Mouse (Mus musculus): ENCODE results near the gene Fam129c.

Gene Fam129c

DNA sequence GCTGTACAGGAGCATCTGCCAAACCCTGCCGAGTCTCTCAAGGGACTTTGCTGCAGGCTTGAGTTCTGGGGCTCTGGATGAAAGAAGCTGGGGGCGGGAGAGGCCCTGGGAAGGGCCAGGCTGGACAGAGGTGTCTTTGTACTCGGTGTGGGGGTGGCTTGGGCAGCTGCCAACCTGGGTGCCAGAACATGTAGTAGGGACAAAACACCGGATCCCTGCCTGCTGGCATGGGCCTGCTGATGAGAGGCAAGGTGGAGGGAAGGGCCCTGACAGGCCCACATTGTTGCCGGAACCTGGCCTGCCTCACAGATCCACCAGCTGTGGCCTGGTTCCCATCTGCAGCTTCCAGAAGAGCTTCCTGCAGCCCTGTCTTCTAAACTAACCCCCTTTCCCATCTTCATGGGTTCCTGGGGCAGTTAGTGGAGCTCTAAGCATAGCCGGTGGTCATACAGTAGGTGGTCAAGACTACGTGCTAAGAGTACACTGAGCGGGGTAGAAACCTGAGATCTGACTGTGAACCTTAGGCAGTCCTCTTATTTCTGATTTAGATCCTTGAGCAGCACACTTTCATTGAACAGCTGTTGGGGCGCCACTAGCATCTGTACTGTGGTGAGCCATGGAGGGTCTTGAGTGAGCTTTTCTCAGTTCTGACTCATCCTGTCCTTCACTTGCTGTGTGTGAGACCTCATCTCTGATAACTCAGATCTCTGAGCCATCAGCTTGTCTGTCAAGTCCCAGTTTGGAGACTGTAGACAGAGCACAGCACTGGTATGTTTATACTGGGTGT lies 24.4 kb upstream of the Fam129c start:
- intact Hi-C loops (cut with DNase I) = no loop called here

DNA sequence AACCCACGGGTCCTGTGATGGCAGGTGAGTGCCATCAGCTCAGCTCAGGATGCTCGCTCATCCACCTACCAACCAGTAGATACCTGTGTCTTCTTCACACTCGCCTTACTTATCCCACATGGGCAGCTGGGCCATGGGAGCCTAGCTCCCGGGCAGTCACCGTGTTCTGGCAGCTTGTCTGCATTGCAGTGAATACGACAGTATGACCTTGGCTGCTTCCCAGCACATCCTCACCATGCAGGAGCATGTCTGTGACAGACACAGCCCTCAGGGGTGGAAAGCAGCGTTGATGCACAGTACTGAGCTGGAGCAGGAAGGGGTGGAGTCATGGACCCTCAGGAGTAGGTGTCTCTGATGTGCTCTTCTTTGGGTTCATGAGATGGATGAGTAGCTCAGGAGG lies 23.0 kb upstream of the Fam129c start:
- intact Hi-C loops (cut with DNase I) = no loop called here

DNA sequence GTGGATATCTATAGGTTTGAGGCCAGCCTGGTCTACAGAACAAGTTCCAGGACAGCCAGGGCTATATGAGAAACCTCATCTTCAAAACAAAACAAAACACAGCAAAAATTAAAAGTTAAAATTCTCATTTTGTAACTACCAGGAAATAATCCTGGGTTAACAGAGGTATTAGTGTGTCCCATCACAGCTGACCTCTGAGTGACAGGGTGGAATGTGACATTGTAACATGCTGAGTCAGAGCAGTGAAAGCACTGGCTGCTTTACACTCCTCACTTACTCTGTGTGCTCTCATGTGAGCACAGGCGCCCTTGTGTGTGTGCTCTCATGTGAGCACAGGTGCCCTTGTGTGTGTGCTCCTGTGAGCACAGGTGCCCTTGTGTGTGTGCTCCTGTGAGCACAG lies 22.4 kb upstream of the Fam129c start:
- intact Hi-C loops (cut with DNase I) = no loop called here

DNA sequence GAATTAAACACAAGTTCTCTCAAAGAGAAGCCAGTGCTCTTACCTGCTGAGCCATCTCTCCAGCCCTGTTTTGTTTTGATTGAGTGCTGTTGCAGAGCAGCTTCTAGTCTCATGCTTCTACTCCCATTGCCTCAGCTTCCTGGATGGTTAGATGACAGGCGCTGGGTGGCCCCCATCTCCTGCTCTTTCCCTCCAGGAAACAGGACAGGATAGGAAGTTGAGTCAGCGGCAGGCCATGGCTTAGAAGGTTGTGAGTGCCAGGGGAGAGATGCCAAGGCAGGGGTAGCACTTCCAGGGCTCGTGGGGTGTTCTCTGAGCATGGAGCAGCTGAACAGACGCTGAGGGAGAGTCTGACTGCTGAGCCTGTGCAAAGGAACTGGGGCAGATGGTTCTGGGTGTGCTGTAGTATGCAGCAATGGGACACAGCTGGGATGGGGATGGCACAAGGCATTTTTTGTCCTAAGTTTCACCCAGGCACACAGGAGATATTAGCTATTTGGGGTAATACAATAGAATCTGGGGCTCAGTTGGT lies 19.5 kb upstream of the Fam129c start:
- intact Hi-C loops (cut with DNase I) = no loop called here

DNA sequence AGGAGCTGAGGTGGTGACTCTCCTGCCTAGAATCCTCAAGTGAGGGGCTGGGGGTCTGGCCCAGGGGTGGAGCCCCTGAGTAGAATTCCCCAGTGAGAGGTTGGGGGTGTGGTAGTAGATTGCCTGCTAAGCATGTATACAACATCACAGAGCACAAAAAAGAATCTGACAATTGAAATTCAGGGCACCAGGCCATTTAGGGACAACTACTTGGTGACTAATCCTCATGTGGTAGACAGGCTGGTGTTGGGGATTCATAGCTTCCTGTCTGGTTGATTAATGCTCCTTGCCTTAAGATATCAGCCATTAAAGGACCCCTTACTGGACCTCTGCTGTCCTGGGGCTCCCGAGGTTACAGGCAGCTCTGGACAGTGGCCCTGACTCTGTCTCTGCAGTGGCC lies 18.4 kb upstream of the Fam129c start:
- intact Hi-C loops (cut with DNase I) = no loop called here

DNA sequence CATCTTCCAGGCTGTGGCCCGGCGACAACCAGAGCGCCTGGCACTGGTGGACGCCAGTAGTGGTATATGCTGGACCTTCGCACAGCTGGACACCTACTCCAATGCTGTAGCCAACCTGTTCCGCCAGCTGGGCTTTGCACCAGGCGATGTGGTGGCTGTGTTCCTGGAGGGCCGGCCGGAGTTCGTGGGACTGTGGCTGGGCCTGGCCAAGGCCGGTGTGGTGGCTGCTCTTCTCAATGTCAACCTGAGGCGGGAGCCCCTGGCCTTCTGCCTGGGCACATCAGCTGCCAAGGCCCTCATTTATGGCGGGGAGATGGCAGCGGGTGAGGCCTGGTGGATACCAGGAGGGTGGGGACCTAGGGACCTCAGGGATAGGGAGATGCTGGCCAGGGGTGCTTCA lies 18.0 kb upstream of the Fam129c start:
- intact Hi-C loops (cut with DNase I) = no loop called here

DNA sequence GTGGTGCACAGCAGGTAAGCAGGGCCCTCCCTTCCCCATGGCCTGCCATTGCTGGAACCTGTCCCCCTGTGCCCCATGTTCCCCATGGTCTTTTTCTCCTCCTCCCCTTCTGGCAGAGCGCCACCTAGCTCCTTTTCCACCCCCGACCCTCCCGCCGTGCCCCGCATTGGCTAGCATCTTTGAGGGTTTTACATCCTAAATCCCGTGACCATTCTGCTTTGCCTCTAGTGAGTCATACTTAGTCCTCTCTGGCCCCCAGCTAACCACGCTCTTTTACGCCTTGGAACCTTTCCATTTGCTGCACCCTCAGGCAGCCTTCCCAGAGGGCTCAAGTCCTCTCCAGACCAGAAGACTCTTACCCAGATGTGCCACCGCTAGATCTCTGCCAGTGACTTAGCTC lies 17.2 kb upstream of the Fam129c start:
- intact Hi-C loops (cut with DNase I) = no loop called here

DNA sequence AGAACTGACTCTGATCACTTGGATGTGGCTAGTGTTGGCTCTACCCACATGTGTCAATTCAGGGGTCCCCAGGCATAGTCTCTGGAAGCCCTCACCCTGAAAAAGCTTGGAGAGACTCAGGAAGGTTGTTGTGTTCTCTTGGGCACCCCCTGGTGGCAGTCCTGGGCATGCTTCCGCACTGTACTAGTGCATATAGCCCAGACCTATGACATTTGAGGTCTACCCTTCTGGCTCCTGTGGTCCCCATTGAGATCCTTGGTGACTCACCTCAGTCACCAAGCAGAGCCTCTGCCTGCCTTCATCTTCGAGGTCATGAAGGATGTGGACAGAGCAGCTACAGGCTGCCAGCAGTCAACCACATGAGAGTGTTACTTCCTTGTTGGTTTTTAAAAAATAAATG lies 10.6 kb upstream of the Fam129c start:
- intact Hi-C loops (cut with DNase I) = no loop called here

DNA sequence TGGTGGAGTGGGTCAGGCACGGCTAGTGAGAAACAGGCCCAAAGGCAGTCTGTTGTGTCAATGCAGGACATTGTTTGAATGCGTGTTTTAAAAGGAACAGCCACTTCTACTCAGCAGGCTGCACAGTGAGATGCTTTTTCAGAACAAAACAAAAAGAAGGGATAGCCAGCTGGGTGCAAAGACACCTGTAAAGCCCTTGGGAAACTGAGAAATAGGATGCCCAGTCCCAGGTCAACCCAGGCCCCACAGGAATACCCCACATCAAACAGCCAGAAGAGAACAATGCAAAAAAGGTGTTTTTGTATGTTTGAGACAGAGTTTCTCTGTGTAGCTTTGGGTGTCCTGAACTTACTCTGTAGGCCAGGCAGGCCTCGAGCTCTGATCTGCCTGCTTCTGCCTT lies 8.7 kb upstream of the Fam129c start:
- intact Hi-C loops (cut with DNase I) = no loop called here

DNA sequence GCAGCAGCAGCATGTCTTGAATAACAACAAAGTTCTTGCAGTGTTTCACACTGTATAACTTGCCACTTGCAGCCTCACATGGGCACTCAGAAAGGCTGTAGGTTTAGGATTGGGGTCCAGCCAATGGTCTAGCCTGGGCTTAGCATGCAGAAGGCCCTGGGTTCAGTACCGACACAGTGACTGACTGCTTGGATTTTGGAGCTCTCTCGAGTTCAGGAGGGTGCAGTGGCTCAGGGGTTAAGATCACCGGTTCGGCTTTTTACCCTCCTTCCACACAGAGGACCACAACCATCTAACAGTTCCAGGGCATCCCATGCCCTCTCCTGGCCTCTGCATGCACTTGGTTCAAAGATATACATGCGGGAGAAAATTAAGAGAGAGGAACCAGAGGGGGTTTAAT lies 6.4 kb upstream of the Fam129c start:
- intact Hi-C loops (cut with DNase I) = no loop called here

DNA sequence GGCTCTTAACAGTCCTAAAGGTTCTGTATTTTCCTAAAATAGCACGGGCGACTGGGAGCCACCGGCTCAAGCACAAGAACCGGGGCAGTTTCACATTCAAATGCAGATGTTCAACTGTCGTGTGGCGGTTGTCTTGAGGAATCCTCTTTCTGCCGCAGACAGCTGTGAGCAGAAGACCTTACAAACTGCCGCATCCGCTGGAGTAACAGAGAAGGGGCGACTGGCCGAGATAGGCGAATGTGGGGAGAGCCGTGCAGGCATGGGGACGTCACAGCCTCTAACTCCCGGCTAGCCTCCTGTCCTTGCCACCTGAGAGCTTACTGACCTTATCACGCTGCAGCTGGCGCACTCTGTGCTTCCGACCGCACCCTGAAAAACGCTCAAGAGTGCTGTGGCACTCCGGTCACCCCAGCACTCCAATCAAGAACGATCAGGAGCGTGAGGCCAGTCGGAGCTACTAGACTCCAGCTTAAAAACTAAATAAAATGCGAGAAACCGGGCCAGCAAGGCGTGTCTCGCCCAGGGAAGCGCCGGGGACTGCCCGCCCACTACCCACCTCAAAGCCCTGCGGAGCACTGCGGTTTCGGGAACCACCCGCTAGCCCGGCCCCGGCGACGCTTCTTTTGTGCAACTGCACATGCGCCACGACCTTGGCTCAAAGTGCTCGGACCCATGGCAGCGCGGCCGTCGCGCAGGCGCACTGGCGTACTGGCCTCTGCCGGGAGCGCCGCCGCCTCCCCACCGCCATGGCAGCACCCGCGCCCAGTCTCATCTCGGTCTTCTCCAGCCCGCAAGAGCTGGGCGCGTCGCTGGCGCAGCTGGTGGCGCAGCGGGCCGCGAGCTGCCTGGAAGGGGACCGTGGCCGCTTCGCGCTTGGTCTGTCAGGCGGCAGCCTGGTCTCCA lies 5.7 kb upstream of the Fam129c start, which contains the start of gene Pgls:
Gene Pgls (plus strand): TSS at position 706 of the 903 bp plus-strand sequence.
- intact Hi-C loops (cut with DNase I) = no loop called here

DNA sequence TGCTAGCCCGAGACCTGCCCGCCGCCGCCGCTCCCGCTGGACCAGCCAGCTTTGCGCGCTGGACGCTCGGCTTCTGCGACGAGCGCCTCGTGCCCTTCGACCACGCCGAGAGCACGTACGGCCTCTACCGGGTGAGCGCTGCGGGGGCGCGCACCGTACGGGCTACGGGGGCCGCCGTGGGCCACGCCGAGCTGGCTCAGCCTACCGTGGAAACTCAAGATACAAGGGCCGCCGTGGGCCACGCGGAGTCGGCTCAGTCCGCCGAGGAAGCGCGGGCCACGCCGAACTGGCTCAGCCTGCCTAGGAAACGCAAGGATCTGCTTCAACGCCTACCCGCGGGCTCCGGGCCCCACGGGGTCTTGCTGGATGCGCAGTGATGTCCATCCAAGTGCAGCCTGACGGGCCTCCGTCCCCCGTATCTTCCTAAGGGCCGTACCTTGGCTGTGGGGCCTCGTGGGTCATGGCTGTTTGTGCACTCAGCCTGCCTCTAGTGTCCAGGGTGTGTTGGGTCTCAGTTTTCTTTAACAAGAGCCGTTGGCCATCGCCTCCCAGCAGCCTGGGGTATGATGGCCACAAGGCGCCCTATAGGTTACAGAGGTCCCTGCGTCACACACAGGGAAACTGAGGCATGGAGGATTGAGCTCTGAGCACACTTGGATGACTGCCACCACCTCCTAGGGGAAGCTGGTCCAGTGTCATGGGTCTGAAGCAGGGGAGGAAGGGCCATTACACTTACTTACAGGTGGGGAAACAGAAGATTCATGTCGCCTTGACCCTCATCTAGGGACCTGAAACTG lies 4.9 kb upstream of the Fam129c start:
- intact Hi-C loops (cut with DNase I) = no loop called here

DNA sequence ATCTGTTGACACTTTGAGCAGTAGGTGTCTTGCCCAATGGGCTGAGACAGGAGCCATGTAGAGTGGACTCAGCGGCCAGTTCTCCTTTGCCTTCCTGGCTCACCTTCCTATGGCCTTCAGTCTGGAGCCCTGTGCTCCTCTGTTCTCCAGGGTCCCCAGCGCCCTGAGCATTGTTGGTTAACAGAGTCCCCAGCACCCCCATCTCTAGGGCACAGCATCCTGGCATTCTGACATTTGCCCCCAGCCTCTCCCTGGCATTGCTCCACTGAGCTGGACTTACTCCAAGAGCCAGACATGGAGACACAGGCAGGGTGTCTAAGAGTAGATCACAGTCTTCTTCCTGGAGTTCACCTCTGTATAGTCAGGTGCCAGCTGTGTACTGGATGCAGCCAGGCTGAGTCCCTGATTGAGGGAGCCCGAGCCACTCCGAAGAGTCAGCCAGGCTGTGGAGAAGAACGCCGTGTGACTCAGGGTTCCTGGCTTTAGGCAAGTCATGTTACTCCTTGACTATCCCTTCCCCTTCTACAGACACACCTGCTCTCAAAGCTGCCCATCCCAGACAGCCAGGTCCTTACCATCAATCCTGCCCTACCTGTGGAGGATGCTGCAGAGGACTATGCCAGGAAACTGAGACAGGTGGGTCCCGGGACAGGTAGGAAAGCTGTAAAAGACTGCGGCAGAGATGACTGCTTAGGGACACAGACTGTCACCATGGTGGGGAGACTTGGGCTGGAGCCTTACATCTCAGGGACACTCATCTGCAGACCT lies 3.7 kb upstream of the Fam129c start:
- intact Hi-C loops (cut with DNase I) = no loop called here

DNA sequence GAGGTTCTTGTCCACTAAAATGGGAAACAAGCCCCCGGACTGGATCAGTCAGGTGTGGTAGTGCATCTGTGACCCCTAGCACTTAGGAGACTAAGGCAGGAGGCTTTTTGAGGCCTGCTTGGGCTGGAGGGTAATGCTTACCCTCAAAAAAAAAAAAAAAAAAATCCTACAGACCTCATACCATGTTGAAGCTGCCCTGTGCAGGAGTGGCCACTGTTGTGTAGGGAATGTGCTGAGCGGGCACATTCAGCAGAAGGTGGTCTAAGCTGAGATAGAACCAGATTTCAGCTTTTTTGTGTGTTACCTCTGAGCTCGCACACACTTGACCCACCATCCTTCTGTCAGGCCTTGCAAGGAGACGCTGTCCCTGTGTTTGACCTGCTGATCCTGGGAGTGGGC lies 3.1 kb upstream of the Fam129c start:
- intact Hi-C loops (cut with DNase I) = no loop called here

DNA sequence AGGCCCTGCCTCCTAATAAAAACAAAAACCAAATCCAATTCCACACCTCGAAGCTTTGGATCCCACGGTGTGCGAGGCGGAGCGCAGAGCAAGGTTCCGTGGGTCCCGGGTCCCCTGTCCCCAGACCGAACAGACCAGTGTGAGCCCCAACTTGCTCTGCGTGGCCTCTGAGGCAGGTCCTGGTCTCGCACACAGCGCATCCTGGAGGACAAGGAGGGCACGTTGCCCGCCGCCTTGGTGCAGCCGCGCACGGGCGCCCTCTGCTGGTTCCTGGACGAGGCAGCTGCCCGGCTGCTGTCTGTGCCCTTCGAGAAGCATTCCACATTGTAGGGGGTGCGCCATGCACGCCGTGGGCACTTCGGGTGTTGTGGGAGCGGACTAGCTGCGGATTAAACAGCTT lies 1.6 kb upstream of the Fam129c start:
- intact Hi-C loops (cut with DNase I) = loop anchor here (1.0 to 2.0 kb wide), 2 partner anchors 35 to 65 kb away; no protein-coding TSS in a partner anchor

DNA sequence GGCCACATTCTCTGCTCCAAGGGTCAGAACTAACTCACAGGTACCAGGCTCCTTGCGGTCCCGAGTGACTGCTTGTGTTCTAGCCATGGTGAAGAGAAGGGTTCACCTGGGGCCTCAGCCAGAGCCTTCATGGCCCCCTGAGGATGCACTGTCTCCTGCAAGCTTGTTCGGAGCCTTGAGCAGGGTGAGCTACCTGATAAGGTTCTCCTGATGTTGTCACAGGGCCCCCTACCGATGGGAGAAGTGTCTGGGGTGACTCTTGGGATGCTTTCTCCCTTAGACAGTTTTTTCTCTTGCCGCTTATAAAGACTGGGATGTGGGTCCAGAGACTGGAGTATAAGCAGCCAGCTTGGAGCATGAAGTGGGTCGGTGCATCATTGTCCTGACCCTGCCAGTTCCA lies 1.1 kb upstream of the Fam129c start:
- intact Hi-C loops (cut with DNase I) = loop anchor here (1.0 to 2.0 kb wide), 2 partner anchors 35 to 64 kb away; no protein-coding TSS in a partner anchor

DNA sequence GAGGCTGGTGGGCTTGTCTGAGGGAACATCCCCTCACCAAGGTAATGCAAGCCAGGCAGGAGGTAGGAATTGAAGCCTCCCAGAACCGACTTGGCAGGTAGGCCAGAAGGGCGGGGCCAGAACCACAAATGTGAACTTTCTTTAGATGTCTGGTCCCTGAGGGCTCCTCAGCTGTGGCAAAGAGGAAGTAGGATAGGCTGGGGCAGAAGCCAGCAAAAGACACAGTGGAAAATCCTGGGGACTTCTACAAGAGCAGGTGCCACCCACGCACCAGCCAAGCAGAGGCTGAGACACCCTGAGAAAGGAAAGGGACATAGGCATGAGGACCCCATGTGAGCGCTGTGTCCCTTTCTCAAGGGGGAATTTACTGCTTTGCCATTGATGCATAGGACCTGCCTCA lies 650 bp upstream of the Fam129c start:
- intact Hi-C loops (cut with DNase I) = loop anchor here (1.0 to 2.0 kb wide), 2 partner anchors 35 to 64 kb away; no protein-coding TSS in a partner anchor

DNA sequence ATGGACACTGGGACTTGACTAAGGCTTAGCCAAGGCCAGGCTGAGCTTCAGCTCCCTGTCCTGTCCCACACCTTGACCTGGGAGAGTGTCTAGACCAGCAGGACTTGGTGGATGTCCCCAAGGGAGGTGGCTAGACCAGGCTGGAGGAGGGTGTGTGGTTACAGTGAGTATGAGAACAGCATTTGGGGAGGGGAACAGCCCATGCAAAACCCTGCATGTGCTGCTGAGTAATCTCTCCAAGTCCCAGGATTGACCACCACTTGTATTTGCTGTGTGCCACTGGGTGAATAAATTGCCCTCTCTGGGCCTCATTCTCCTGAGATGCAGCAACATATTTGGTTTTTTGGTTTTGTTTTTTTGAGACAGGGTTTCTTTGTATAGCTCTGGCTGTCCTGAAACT lies 927 bp downstream of the Fam129c start:
- intact Hi-C loops (cut with DNase I) = no loop called here

DNA sequence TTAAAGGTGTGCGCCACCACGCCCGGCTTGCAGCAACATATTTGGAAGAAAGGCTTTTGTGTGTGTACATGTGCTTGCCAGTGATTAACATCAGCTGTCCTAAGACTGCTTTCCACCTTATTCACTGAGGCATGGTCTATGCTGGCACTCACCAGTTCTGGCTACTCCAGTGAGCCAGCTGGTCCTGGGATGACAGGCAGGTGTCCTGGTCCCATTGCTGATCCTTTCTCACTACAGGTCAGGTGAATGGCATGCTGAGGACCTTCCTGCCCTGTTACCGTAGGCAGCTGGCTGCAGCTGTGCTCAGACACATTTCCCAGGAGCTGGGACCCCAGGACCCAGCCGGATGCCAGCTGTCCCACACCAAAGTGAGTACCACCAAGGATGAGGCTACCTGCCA lies 1.4 kb downstream of the Fam129c start:
- intact Hi-C loops (cut with DNase I) = no loop called here

DNA sequence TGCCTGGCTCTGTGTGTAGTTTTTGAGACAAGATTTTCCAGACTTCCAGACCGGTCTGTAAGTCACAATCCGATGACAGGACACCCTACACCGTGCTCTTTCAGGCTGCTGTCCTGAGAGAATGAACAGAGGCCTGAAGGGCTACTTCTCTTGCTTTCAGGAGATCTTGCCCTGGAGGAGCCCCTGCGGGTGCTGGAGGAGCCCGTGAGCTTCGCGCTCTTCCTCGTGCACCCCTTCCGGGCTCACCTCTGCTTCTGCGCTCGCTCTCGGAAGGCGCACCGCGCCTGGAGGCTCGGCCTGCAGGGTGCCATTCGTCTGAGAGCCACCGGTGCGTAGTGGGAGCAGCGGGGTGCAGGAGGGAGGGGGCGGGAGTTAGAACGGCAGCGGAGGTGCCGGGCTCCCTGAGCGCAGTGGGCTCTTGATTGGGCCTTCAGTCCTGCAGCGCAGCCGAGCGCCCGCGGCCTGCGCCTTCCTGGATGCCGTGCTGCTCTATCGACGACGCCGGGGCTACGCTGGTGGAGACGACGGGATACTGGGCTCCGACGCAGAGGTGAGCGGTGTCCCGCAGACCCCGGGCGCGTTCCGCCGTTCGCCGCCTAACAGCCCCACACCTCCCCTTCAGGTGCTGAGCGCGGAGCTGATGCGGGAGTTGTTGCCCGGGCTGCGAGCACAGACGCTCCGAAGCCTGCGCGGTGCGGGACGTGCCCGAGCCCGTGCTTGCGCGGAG lies 4.7 kb downstream of the Fam129c start:
- intact Hi-C loops (cut with DNase I) = no loop called here
